Comparison of ENCODE assay signal across 8 mouse cellular contexts in the genomic region with DNA sequence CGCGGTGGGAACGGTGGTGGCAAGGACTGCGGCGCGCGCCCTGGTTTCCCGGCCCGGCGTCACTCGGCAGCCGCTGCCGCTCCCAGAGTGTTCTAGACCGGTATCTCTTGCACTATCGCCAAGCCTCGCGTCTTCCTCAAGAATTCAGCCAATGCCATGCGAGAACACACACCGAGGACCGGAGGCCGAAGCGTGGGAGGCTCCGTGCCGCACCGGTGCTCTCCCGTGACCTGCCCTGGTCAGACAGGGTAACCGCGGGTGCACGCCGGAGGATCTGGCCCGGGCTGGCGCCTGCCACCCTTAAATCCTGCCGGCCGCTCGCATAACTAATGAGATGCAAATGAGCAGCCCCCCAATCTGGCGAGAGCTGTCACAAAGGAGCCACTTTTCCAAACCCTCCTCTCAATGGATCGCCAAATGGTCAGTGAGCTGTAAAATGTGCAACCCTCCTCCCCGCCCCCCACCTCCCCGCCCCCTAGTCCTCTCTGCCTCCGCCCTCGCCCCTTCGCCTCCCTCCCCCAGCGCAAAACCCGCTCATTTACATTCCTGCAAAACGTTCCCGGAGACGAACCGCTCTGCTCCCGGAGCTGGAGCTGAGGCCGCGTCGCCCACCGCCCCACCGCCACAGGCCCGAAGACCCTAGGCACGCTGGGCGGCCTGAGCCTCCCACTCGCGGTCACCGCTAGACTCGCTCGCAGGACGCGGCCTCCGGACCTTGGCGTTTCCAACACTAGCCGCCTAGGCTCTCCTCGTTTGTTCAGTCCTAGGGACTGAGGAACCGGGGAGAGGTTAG. TPM values are rescaled to one million over a fixed set of nuclear protein-coding genes. Genes with fewer than 3 reads are reported as not detected.
A peak's percentile ranks its signal among the peaks of the same experiment; 100 is the strongest.
DNase-seq lines count a peak whose midpoint lies in the region; ATAC-seq lines count a peak whose summit lies in the region.

No protein-coding gene starts in this region.

- H3K79me2 ChIP-seq in macrophage (ENCODE audit: inconsistent target), result no peaks in the 10 kb centered on the region

- peak overlapping the region; percentile 57 for H3K4me3 ChIP-seq in hindbrain, embryonic 15.5 days
- H3K4me3 ChIP-seq in macrophage (ENCODE audit: inconsistent target), result peak overlapping the region; percentile 57

- no peaks in the 10 kb centered on the region for H3K27me3 ChIP-seq in hindbrain, embryonic 15.5 days

- H3K4me1 ChIP-seq in hindbrain, embryonic 15.5 days (replicated peaks), result peaks cover 63% of the 10 kb centered on the region

- peak overlapping the region; percentile 95 for H3K9ac ChIP-seq in hindbrain, embryonic 15.5 days

- peak overlapping the region; percentile 97 for H3K27ac ChIP-seq in hindbrain, embryonic 15.5 days (replicated peaks)
- H3K27ac ChIP-seq in macrophage, result no peak overlapping the region

- ATAC-seq in hindbrain, embryonic 15.5 days (ENCODE audit: low FRiP score, low read depth), result peak; percentile 77
- ATAC-seq in erythroid progenitor cell, adult 5-6 weeks (replicated peaks; ENCODE audit: low FRiP score, poor library complexity, severe bottlenecking), result no peak

- WGBS in hindbrain, embryonic 15.5 days, result under 1% methylated on average over 68 of the region's 69 CpGs
- WGBS in macrophage (ENCODE audit: missing documents), result under 1% methylated on average over 64 of the region's 69 CpGs

- peaks cover 2% of the 10 kb centered on the region for H3K36me3 ChIP-seq in hindbrain, embryonic 15.5 days
- no peaks in the 10 kb centered on the region for H3K36me3 ChIP-seq in macrophage (ENCODE audit: inconsistent target)

- H3K4me2 ChIP-seq in hindbrain, embryonic 15.5 days, result peak overlapping the region; percentile 93

- DNase-seq in ZHBTc4 (ENCODE audit: low read depth, low spot score), result peak; percentile 64
- DNase-seq in cerebellum, adult 9-11 months, result peak; percentile 49
- peak; percentile 29 to 50 for DNase-seq in gastrocnemius, adult 8-10 months (ENCODE audit: low spot score in 2 of 2)
- peak; percentile 66 to 77 for DNase-seq in left cerebral cortex, postnatal 10 days (ENCODE audit: extremely low spot score in 1 of 2, low spot score in 2 of 2)
- DNase-seq in right cerebral cortex, adult 2 months (ENCODE audit: low spot score in 2 of 2), result peak; percentile 61 to 66

- intact Hi-C loops in left cerebral cortex, postnatal 10 days (cut with DNase I), result loop anchor here (5.0 kb wide), 1 partner anchor 194 kb away; no protein-coding TSS in a partner anchor

- H3K9me3 ChIP-seq in hindbrain, embryonic 15.5 days, result no peaks in the 10 kb centered on the region

RNA-seq across cellular contexts. Expression of gene Dll1, which starts 0.8 kb away (rescaled TPM):
- 1 to 10 TPM; 1.4 to 4.0 (median 2.1) TPM for total RNA-seq in gastrocnemius, adult 8-10 months (2022)
- polyA plus RNA-seq in hindbrain, embryonic 15.5 days (2015; fragmentation: Nextera tagmentation; extraction: Ambion mirVana), result 18.2 and 21.4 TPM in 2 replicates
- 10 to 100 TPM; 10.6 to 12.0 TPM for total RNA-seq in left cerebral cortex, postnatal 10 days (2021)
- total RNA-seq in macrophage (2018; cell fraction: chromatin; rRNA removed), result 10 to 100 TPM in 1 of 26 experiments, 1 to 10 TPM in 10, under 1 TPM in 7, not detected in 8; 0.25 to 11.9 (median 1.4) TPM
- 1 to 10 TPM in 1 of 26 experiments, under 1 TPM in 23, not detected in 2; 0.10 to 4.3 (median 0.40) TPM for total RNA-seq in macrophage (2018; cell fraction: cytosol; rRNA removed)
- 10 to 100 TPM in 2 of 26 experiments, 1 to 10 TPM in 12, under 1 TPM in 8, not detected in 4; 0.28 to 21.2 (median 1.9) TPM for total RNA-seq in macrophage (2018; cell fraction: nucleus; rRNA removed)
- polyA plus RNA-seq in macrophage (2018), result 0.17 to 0.38 TPM in 2 of 3 replicates, not detected in the other
- total RNA-seq in erythroid progenitor cell, adult 5-6 weeks (2015; ENCODE audit: low replicate concordance), result not detected in 2 replicates
- not detected in 2 replicates for total RNA-seq in erythroid progenitor cell, adult 5-6 weeks (2017; ENCODE audit: low replicate concordance)

RNA-seq across cellular contexts. Expression of gene Fam120b, which starts 20.1 kb away (rescaled TPM):
- 10 to 100 TPM in 3 of 4 experiments, 1 to 10 TPM in 1; 9.5 to 12.1 (median 10.5) TPM for total RNA-seq in gastrocnemius, adult 8-10 months (2022)
- 45.0 and 45.7 TPM in 2 replicates for polyA plus RNA-seq in hindbrain, embryonic 15.5 days (2015; fragmentation: Nextera tagmentation; extraction: Ambion mirVana)
- 10 to 100 TPM; 33.5 to 35.8 TPM for total RNA-seq in left cerebral cortex, postnatal 10 days (2021)
- 10 to 100 TPM; 21.2 to 99.0 (median 61.0) TPM for total RNA-seq in macrophage (2018; cell fraction: chromatin; rRNA removed)
- 10 to 100 TPM in 24 of 26 experiments, 1 to 10 TPM in 2; 8.6 to 16.2 (median 12.3) TPM for total RNA-seq in macrophage (2018; cell fraction: cytosol; rRNA removed)
- 10 to 100 TPM; 21.5 to 90.0 (median 42.4) TPM for total RNA-seq in macrophage (2018; cell fraction: nucleus; rRNA removed)
- 12.4 to 20.1 TPM (median 14.3 TPM) in 3 replicates for polyA plus RNA-seq in macrophage (2018)
- total RNA-seq in erythroid progenitor cell, adult 5-6 weeks (2015; ENCODE audit: low replicate concordance), result 0.36 and 2.9 TPM in 2 replicates
- 2.8 and 5.9 TPM in 2 replicates for total RNA-seq in erythroid progenitor cell, adult 5-6 weeks (2017; ENCODE audit: low replicate concordance)
